Mouse (Mus musculus) ES-Bruce4 (cell line): ENCODE measurements at regions not wholly inside any gene's neighbourhood (a gene's known extent, or its start where the extent isn't known, plus 50 kb on each side); places are given as distances from the start of the nearest gene placed in this dataset.

Experiments
- H3K27ac ChIP-seq: 2 replicates; pipeline ENCODE4 v1.5.1; 2012; ENCODE audit warnings: low read length, inconsistent platforms; ENCODE audit not compliant: insufficient read depth
- H3K27me3 ChIP-seq: 2 replicates; pipeline ENCODE4 v1.6.1; 2012; ENCODE audit warnings: mild to moderate bottlenecking, low read length, inconsistent platforms; ENCODE audit not compliant: control insufficient read depth, poor library complexity, insufficient read depth, severe bottlenecking
- H3K36me3 ChIP-seq: 2 replicates; pipeline ENCODE4 v1.6.1; 2012; ENCODE audit warnings: inconsistent platforms, mild to moderate bottlenecking, low read length, moderate library complexity; ENCODE audit not compliant: control insufficient read depth, poor library complexity, insufficient read depth, severe bottlenecking
- H3K4me1 ChIP-seq: one replicate; pipeline ENCODE4 v1.8.1; 2011; ENCODE audit warnings: low read length; ENCODE audit not compliant: control insufficient read depth, insufficient read depth
- H3K4me3 ChIP-seq: 2 replicates; pipeline ENCODE4 v1.5.1; 2011; ENCODE audit warnings: low read depth, mild to moderate bottlenecking, low read length
- H3K9ac ChIP-seq: 2 replicates; pipeline ENCODE4 v1.6.1; 2012; ENCODE audit warnings: low read depth, mild to moderate bottlenecking, inconsistent platforms; ENCODE audit not compliant: poor library complexity, severe bottlenecking
- H3K9me3 ChIP-seq: replicated peaks from 2 replicates; pipeline ENCODE4 v1.6.1; 2012; ENCODE audit warnings: mild to moderate bottlenecking, low read length, inconsistent platforms; ENCODE audit not compliant: control insufficient read depth, poor library complexity, insufficient read depth, severe bottlenecking
- CTCF ChIP-seq: IDR thresholded peaks from one replicate; pipeline ENCODE4 v1.8.1; 2011; ENCODE audit warnings: low read depth, low read length
- EP300 ChIP-seq: IDR thresholded peaks from 2 replicates; pipeline ENCODE4 v1.6.1; 2011; ENCODE audit warnings: low read depth, low read length; ENCODE audit not compliant: insufficient read depth
- POLR2A ChIP-seq: IDR thresholded peaks from one replicate; pipeline ENCODE4 v1.8.1; 2011; ENCODE audit warnings: low read length; ENCODE audit not compliant: insufficient read depth

GRCm38 (mm10) chr4:95105424-95105823 lies 53.4 kb upstream of the Jun start:
- Histone ChIP-seq H3K4me1 (peaks cover 8% of the 10 kb centered on the region), H3K27me3 (no peaks in the 10 kb centered on the region), H3K27ac (no peak overlapping the region), H3K9me3 (no peaks in the 10 kb centered on the region), H3K36me3 (no peaks in the 10 kb centered on the region), H3K4me3 (no peak overlapping the region), H3K9ac (no peak overlapping the region)
- TF ChIP-seq POLR2A (no peak), EP300 (no peak), CTCF (no peak)

GRCm38 (mm10) chr4:95105926-95106622 lies 54.1 kb upstream of the Jun start:
- peak overlapping the region; percentile 35; the same call in 1 of the 2 replicates for H3K27ac ChIP-seq
- no peaks in the 10 kb centered on the region for H3K27me3 ChIP-seq
- 0 out of 2 replicates have a peak overlapping the region, but pooled peaks have one; percentile 12 for H3K4me3 ChIP-seq
- TF ChIP-seq CTCF (no peak), POLR2A (no peak), EP300 (0 out of 2 replicates have a peak, but pooled peaks have one; percentile 30)
- H3K9me3 ChIP-seq, result no peaks in the 10 kb centered on the region
- H3K4me1 ChIP-seq, result peaks cover 8% of the 10 kb centered on the region
- no peak overlapping the region for H3K9ac ChIP-seq
- H3K36me3 ChIP-seq, result no peaks in the 10 kb centered on the region

GRCm38 (mm10) chr4:95106881-95107665 lies 55.1 kb upstream of the Jun start:
- H3K27ac ChIP-seq, result no peak overlapping the region
- H3K4me3 ChIP-seq, result no peak overlapping the region
- H3K4me1 ChIP-seq, result peaks cover 8% of the 10 kb centered on the region
- H3K9me3 ChIP-seq, result no peaks in the 10 kb centered on the region
- H3K36me3 ChIP-seq, result no peaks in the 10 kb centered on the region
- no peak for TF ChIP-seq EP300
- no peak for TF ChIP-seq POLR2A
- no peak for TF ChIP-seq CTCF
- H3K9ac ChIP-seq, result no peak overlapping the region
- H3K27me3 ChIP-seq, result no peaks in the 10 kb centered on the region

GRCm38 (mm10) chr4:95108811-95109210 lies 56.8 kb upstream of the Jun start:
- Histone ChIP-seq H3K9ac (no peak overlapping the region), H3K4me3 (no peak overlapping the region), H3K27ac (no peak overlapping the region)

GRCm38 (mm10) chr4:95110828-95111227 lies 58.8 kb upstream of the Jun start:
- H3K27ac ChIP-seq, result no peak overlapping the region
- no peak for TF ChIP-seq CTCF
- no peak for TF ChIP-seq POLR2A
- no peak for TF ChIP-seq EP300
- no peak overlapping the region for H3K4me3 ChIP-seq

More at GRCm38 (mm10) chr4:95108811-95109210, 56.8 kb upstream of the Jun start:
- no peaks in the 10 kb centered on the region for H3K9me3 ChIP-seq
- no peaks in the 10 kb centered on the region for H3K27me3 ChIP-seq
- H3K4me1 ChIP-seq, result peaks cover 8% of the 10 kb centered on the region
- no peaks in the 10 kb centered on the region for H3K36me3 ChIP-seq
- TF ChIP-seq POLR2A, result no peak
- TF ChIP-seq CTCF, result no peak
- no peak for TF ChIP-seq EP300

GRCm38 (mm10) chr4:95117158-95117681 lies 65.2 kb upstream of the Jun start:
- no peaks in the 10 kb centered on the region for H3K27me3 ChIP-seq

More at GRCm38 (mm10) chr4:95110828-95111227, 58.8 kb upstream of the Jun start:
- H3K36me3 ChIP-seq, result no peaks in the 10 kb centered on the region
- no peaks in the 10 kb centered on the region for H3K9me3 ChIP-seq
- no peaks in the 10 kb centered on the region for H3K27me3 ChIP-seq
- peaks cover 8% of the 10 kb centered on the region for H3K4me1 ChIP-seq
- H3K9ac ChIP-seq, result no peak overlapping the region

More at GRCm38 (mm10) chr4:95117158-95117681, 65.2 kb upstream of the Jun start:
- Histone ChIP-seq H3K9ac (no peak overlapping the region), H3K9me3 (no peaks in the 10 kb centered on the region), H3K4me1 (peaks cover 5% of the 10 kb centered on the region), H3K36me3 (no peaks in the 10 kb centered on the region), H3K4me3 (no peak overlapping the region), H3K27ac (no peak overlapping the region)
- TF ChIP-seq CTCF (peak; percentile 26), POLR2A (no peak)
